Comparison of ENCODE assay signal across 9 mouse cellular contexts in the genomic region with DNA sequence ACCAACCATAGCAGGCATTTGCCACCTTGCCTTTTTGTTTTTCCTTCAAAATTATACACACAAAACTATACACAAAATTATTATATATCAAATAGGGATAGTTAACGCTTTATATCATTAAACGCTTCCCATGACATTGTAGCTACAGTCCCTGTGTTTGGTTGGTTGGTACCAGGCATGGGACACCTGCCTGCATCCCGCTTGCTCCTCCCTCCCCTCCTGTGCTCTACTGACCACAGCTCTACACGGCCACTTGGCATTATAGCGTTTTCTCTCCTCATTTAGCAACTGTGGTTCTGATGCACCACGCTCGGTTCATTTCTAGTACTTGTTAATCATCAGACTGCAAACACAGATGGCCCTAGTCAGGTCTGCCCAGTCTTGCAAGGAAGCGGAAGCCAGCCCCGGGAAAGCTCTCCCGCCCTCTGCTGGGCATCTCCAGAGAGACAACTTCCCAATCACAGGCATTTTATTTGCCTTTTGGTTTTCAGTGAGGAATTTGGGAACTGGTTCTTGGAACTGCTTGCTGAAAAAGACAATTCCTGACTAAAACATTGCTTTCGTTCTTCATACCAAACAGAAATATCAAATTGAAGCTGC. TPM values are rescaled to one million over a fixed set of nuclear protein-coding genes. Genes with fewer than 3 reads are reported as not detected.
A peak's percentile ranks its signal among the peaks of the same experiment; 100 is the strongest.
DNase-seq lines count a peak whose midpoint lies in the region; ATAC-seq lines count a peak whose summit lies in the region.
"Had no signal": no experiment of that assay in that cellular context is flagged by ENCODE, and none has a peak within 500 bp of the region (broad histone marks: within the 10 kb centered on the region; RNA-seq: fewer than 3 reads in every experiment).

No protein-coding gene starts in this region.

- ATAC-seq in hindbrain, embryonic 14.5 days (ENCODE audit: low FRiP score) = 0 out of 2 replicates have a peak, but pooled peaks have one; percentile 62

- peak overlapping the region; percentile 28; the same call in 1 of the 2 replicates for H3K4me2 ChIP-seq in hindbrain, embryonic 14.5 days (replicated peaks)
- H3K4me2 ChIP-seq: liver, embryonic 15.5 days had no signal

- 0 out of 2 replicates have a peak, but pooled peaks cover under 1% of the 10 kb centered on the region for H3K4me1 ChIP-seq in hindbrain, embryonic 14.5 days (replicated peaks; ENCODE audit: control insufficient read depth, insufficient read depth, low read length)

- no peaks in the 10 kb centered on the region for H3K36me3 ChIP-seq in hindbrain, embryonic 14.5 days (replicated peaks; ENCODE audit: control insufficient read depth, insufficient read depth)
- H3K36me3 ChIP-seq: liver, embryonic 15.5 days had no signal

- DNase-seq in ZHBTc4 (ENCODE audit: low read depth, low spot score) = peak; percentile 80
- DNase-seq in cerebellum, postnatal 14 days = peak; percentile 92 to 94
- DNase-seq in frontal cortex, postnatal 10 days (ENCODE audit: low spot score in 2 of 2) = peak; percentile 64 to 80
- peak; percentile 82 for DNase-seq in hindbrain, embryonic 14.5 days (ENCODE audit: low spot score)
- DNase-seq in layer of hippocampus, postnatal 36 days = peak; percentile 80 to 83
- peak; percentile 77 to 85 for DNase-seq in lung, postnatal 4 days
- DNase-seq in right cerebral cortex, adult 2 months (ENCODE audit: low spot score in 2 of 2) = peak; percentile 90 to 91
- DNase-seq in urinary bladder, postnatal 36 days (ENCODE audit: low spot score in 2 of 2) = peak; percentile 66 to 81

- no peaks in the 10 kb centered on the region for H3K9me3 ChIP-seq in hindbrain, embryonic 14.5 days (ENCODE audit: control insufficient read depth, low read length)
- H3K9me3 ChIP-seq: liver, embryonic 15.5 days had no signal

- H3K4me3 ChIP-seq in hindbrain, embryonic 14.5 days (replicated peaks; ENCODE audit: low read length) = no peak overlapping the region
- H3K4me3 ChIP-seq: liver, embryonic 15.5 days had no signal

- 46% methylated on average over 11 of the region's 11 CpGs for WGBS in hindbrain, embryonic 14.5 days

- H3K27ac ChIP-seq in hindbrain, embryonic 14.5 days = 0 out of 2 replicates have a peak overlapping the region, but pooled peaks have one; percentile 36
- H3K27ac ChIP-seq: liver, embryonic 15.5 days had no signal

- H3K9ac ChIP-seq in hindbrain, embryonic 14.5 days = no peak overlapping the region
- H3K9ac ChIP-seq: liver, embryonic 15.5 days had no signal

- no peaks in the 10 kb centered on the region for H3K27me3 ChIP-seq in hindbrain, embryonic 14.5 days (ENCODE audit: control insufficient read depth, insufficient read depth, low read length)
- H3K27me3 ChIP-seq: liver, embryonic 15.5 days had no signal

RNA-seq across cellular contexts. Expression of a gene that starts 15.5 kb away (rescaled TPM):
- polyA plus RNA-seq in hindbrain, embryonic 14.5 days (2014; fragmentation: Nextera tagmentation; extraction: Ambion mirVana) = 27.5 and 27.9 TPM in 2 replicates
- 10 to 100 TPM in 1 of 2 experiments, 1 to 10 TPM in 1; 9.9 to 15.3 TPM for total RNA-seq in layer of hippocampus, postnatal 36 days (2021)

RNA-seq across cellular contexts. Expression of a gene that starts 15.8 kb away (rescaled TPM):
- polyA plus RNA-seq in hindbrain, embryonic 14.5 days (2014; fragmentation: Nextera tagmentation; extraction: Ambion mirVana) = 10.9 and 13.3 TPM in 2 replicates
- 10 to 100 TPM; 13.7 to 15.0 TPM for total RNA-seq in layer of hippocampus, postnatal 36 days (2021)
